ENCODE assay signal across 8 mouse cellular contexts in the genomic region with DNA sequence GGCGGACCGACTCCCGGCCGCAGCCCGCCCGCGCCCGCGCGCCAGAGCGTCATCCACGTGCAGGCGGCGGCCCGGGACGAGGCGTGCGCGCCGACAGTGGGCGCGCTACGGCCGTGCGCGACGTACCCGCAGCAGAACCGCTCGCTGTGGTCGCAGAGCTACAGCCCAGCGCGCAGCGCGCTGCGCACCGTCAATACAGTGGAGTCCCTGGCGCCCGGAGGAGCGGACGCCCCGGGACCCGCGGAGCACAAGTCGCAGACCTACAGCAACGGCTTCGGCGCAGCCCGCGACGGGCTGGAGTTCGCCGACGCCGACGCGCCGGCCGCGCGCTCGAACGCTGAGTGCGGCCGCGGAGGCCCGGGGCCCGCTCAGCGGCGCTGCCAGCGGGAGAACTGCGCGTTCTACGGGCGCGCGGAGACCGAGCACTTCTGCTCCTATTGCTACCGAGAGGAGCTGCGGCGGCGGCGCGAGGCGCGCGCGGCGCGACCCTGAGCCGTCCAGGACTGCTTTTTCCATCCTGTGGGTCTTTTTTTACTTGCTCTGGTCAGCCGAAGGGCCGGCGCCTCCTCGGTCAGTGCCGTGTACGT.
DNase-seq lines count a peak whose midpoint lies in the region; ATAC-seq and TF ChIP-seq lines count a peak whose summit lies in the region.

No protein-coding gene starts in this region.

- peaks cover 20% of the 10 kb centered on the region; the same call in 1 of the 2 replicates for H3K27me3 ChIP-seq in thymus, adult 2 months (ENCODE audit: control insufficient read depth, insufficient read depth, low read length)
- peaks cover 82% of the 10 kb centered on the region for H3K27me3 ChIP-seq in hindbrain, embryonic 13.5 days
- H3K27me3 ChIP-seq in midbrain, embryonic 15.5 days (replicated peaks): peaks cover 74% of the 10 kb centered on the region

- WGBS in thymus, adult 2 months: 2% methylated on average over 97 of the region's 97 CpGs
- under 1% methylated on average over 97 of the region's 97 CpGs for WGBS in hindbrain, embryonic 13.5 days
- under 1% methylated on average over 92 of the region's 97 CpGs for WGBS in midbrain, embryonic 15.5 days

- H3K4me1 ChIP-seq in thymus, adult 2 months (replicated peaks; ENCODE audit: control insufficient read depth, insufficient read depth, low read length): peaks cover 26% of the 10 kb centered on the region
- H3K4me1 ChIP-seq in hindbrain, embryonic 13.5 days (replicated peaks): peaks cover 48% of the 10 kb centered on the region
- H3K4me1 ChIP-seq in midbrain, embryonic 15.5 days: peaks cover 41% of the 10 kb centered on the region

- no peaks in the 10 kb centered on the region for H3K36me3 ChIP-seq in thymus, adult 2 months (ENCODE audit: control insufficient read depth, insufficient read depth, low read length)
- no peaks in the 10 kb centered on the region for H3K36me3 ChIP-seq in hindbrain, embryonic 13.5 days
- H3K36me3 ChIP-seq in midbrain, embryonic 15.5 days (replicated peaks): no peaks in the 10 kb centered on the region

- H3K9me3 ChIP-seq in hindbrain, embryonic 13.5 days: no peaks in the 10 kb centered on the region; the same call in 1 of the 2 replicates
- H3K9me3 ChIP-seq in midbrain, embryonic 15.5 days: no peaks in the 10 kb centered on the region

- 0 out of 2 replicates have a peak overlapping the region, but pooled peaks have one; percentile 19 for H3K4me3 ChIP-seq in thymus, adult 2 months (ENCODE audit: control insufficient read depth, insufficient read depth, low read length)
- H3K4me3 ChIP-seq in hindbrain, embryonic 13.5 days: peak overlapping the region; percentile 51
- peak overlapping the region; percentile 51 for H3K4me3 ChIP-seq in midbrain, embryonic 15.5 days

- peak; percentile 77 for DNase-seq in heart, adult 11 months
- DNase-seq in heart, postnatal 25 days (ENCODE audit: low spot score): no peak
- DNase-seq in thymus, adult 2 months: no peak
- no peak for DNase-seq in thymus, postnatal 4 days
- no peak for DNase-seq in testis, postnatal 14 days (ENCODE audit: low spot score)

- H3K27ac ChIP-seq in thymus, adult 2 months (ENCODE audit: control insufficient read depth, insufficient read depth, low read length): no peak overlapping the region
- H3K27ac ChIP-seq in hindbrain, embryonic 13.5 days: no peak overlapping the region
- H3K27ac ChIP-seq in midbrain, embryonic 15.5 days: 0 out of 2 replicates have a peak overlapping the region, but pooled peaks have one; percentile 35

- ATAC-seq in hindbrain, embryonic 13.5 days (ENCODE audit: low FRiP score): peak; percentile 73
- peak; percentile 79 for ATAC-seq in midbrain, embryonic 15.5 days (replicated peaks)
- no peak for ATAC-seq in megakaryocyte progenitor cell, adult 5-6 weeks (replicated peaks; ENCODE audit: poor library complexity)

- no peak for TF ChIP-seq POLR2A in thymus, adult 2 months (IDR thresholded peaks at IDR 0.05; ENCODE audit: control insufficient read depth, extremely low read depth, insufficient read depth, low read length, poor library complexity)

- TF ChIP-seq CTCF in thymus, adult 2 months (IDR thresholded peaks at IDR 0.05; ENCODE audit: borderline replicate concordance, control insufficient read depth, extremely low read depth, insufficient read depth, low read length, poor library complexity): 0 out of 2 replicates have a peak, but pooled peaks have one; percentile 22

- intact Hi-C loops in heart, postnatal 25 days (cut with DNase I): loop anchor here (5.0 kb wide), 1 partner anchor 54 kb away; no protein-coding TSS in a partner anchor

- peak overlapping the region; percentile 71 for H3K9ac ChIP-seq in hindbrain, embryonic 13.5 days
- H3K9ac ChIP-seq in midbrain, embryonic 15.5 days: peak overlapping the region; percentile 40

- H3K4me2 ChIP-seq in hindbrain, embryonic 13.5 days: peak overlapping the region; percentile 77
- peak overlapping the region; percentile 79 for H3K4me2 ChIP-seq in midbrain, embryonic 15.5 days
